Mouse (Mus musculus) cerebellum, adult 2 months (tissue): Measurements from ENCODE around the gene Gxylt2. TPM values are rescaled to one million over a fixed set of nuclear protein-coding genes. Genes with fewer than 3 reads are reported as not detected.
A peak's percentile ranks its signal among the peaks of the same experiment; 100 is the strongest.

Source experiments
- DNase-seq, 2 experiments: peaks; one replicate each; pipeline ENCODE4 v3.0.0; 2021
- H3K27ac ChIP-seq: fragments of 200-500 bp; 2 replicates; pipeline ENCODE4 v1.5.1; 2012; ENCODE audit warnings: low read length, control low read depth, inconsistent platforms; ENCODE audit not compliant: insufficient read depth
- H3K27me3 ChIP-seq: fragments of 200-500 bp; 2 replicates; pipeline ENCODE4 v1.6.1; 2012; ENCODE audit warnings: inconsistent platforms, mild to moderate bottlenecking, low read length, moderate library complexity; ENCODE audit not compliant: control insufficient read depth, insufficient read depth
- H3K4me1 ChIP-seq: fragments of 200-500 bp; 2 replicates; pipeline ENCODE4 v1.6.1; 2011; ENCODE audit warnings: low read length; ENCODE audit not compliant: control insufficient read depth, insufficient read depth
- H3K4me3 ChIP-seq: fragments of 200-500 bp; replicated peaks from 2 replicates; pipeline ENCODE3; 2011; ENCODE audit warnings: mild to moderate bottlenecking, low read depth, low read length, control low read depth; ENCODE audit not compliant: insufficient read depth
- CTCF ChIP-seq: fragments of 200-500 bp; IDR thresholded peaks from 2 replicates; pipeline ENCODE4 v1.5.1; 2011; ENCODE audit warnings: low read depth, mild to moderate bottlenecking, control low read depth, low read length, moderate library complexity, borderline replicate concordance; ENCODE audit not compliant: insufficient read depth
- POLR2A ChIP-seq: fragments of 200-500 bp; IDR thresholded peaks from 2 replicates; pipeline ENCODE4 v1.6.1; 2011; ENCODE audit warnings: low read length, control low read depth, borderline replicate concordance; ENCODE audit not compliant: insufficient read depth
- WGBS: fragments of 180-500 bp; shearing (Covaris S2); methylation state at CpG from one replicate; pipeline ENCODE4 v1.1.7; 2018; 5-methylcytosine and 5-hydroxymethylcytosine counted together
- polyA plus RNA-seq: library from polyadenylated mRNA; depleted of rRNA; stranded (reverse); fragments of >200 nt; gene quantifications from 2 replicates; pipeline ENCODE4 v1.2.3, GENCODE M21; 2012

Gene Gxylt2
- polyA plus RNA-seq, 1 experiment: 0.31 TPM

DNA sequence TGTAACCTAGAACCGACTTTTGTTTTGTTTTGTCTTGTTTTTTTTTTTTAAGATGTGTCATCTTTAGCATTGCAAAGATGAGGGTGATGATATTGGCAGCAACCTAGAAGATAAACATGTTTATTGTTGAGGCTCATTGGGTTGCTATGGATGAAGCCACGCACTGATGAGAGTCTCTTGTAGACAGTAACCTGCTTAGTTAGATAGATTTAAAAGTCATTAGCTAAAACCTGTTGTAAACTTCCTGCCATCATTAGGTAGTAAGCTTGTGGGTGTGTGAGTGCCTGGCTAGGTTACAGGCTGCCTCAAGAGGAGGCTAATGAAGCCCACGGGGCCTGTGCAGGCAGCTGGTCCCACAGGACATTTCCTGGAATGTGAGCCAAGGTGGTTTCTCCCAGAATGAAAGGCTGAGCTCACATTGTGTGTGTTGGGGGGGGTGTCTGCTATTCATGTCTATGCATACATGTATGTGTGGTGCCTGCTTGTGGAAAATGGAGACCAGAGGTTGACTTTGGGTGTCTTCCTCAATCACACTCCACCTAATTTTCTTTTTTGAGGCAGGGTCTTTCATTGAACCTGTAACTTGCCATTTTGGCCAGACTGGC is 87.6 kb downstream of the Gxylt2 start:
- Histone ChIP-seq H3K4me1 (no peaks in the 10 kb centered on the region), H3K27me3 (no peaks in the 10 kb centered on the region), H3K4me3 (no peak overlapping the region), H3K27ac (no peak overlapping the region)
- 65% methylated on average over 3 of the region's 3 CpGs for WGBS
- TF ChIP-seq POLR2A (no peak), CTCF (no peak)
- no peak for DNase-seq

DNA sequence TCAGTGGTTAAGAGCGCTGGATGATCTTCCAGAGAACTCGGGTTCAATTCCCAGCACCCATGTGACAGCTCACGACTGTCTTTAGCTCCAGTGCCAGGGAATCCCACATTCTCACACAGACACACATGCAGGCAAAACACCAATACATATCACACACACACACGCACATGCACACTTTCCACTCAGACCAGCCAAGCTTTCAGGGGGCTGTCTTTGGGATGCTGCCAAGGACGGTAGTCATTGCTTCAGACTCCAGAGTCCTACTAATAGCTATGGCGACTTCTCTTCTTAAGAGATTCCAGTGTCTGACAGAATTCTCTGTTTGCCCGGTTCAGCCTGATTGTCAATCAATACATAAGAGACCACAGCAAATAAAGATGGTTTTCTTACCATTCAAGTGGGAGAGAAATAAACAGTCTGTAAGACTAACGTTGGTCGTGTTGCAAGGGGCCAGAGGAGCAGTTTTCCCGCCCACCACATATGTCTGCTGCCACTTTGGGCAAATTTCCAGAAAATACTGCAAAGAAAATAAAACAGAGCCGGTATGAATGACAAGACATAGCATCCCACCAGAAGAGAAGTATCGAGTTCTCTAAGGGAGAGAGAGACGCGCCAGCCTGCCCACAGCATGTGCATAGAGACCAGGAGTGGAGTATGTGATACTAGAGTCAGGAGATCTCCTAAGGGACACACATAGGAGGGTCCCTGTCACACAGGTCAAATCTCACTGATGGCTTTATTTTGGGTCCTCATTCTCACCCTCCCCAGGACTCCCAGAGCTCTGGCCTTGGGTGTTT is 88.6 kb downstream of the Gxylt2 start:
- H3K4me3 ChIP-seq: no peak overlapping the region
- 30% methylated on average over 14 of the region's 14 CpGs for WGBS

DNA sequence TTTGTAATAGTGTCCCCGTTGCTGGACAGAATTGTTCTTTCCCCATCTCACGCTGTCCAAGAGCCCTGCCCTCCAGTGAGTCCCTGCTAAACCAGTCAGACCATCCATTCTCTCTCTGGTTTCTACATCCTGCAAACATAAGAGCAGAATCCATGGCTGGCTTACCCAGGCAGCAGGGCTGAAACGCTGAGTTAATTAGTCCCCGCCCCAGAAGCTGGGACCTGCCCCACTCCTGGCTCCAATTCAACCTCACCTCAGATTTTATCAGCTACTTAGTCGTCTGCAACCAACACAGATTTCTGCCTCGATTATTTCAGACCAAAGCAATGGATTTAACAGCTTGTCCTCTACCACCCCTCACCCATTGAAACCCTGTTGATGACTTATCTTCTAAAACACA is 91.3 kb downstream of the Gxylt2 start:
- WGBS: 49% methylated on average over 6 of the region's 6 CpGs
- no peak for DNase-seq
- Histone ChIP-seq H3K4me1 (no peaks in the 10 kb centered on the region; the same call in 1 of the 2 replicates), H3K27me3 (no peaks in the 10 kb centered on the region), H3K4me3 (no peak overlapping the region), H3K27ac (no peak overlapping the region)
- no peak for TF ChIP-seq CTCF

More for the DNA sequence above, 88.6 kb downstream of the Gxylt2 start:
- H3K27me3 ChIP-seq: no peaks in the 10 kb centered on the region
- DNase-seq: no peak
- no peak overlapping the region for H3K27ac ChIP-seq
- no peaks in the 10 kb centered on the region for H3K4me1 ChIP-seq
- no peak for TF ChIP-seq CTCF
- no peak for TF ChIP-seq POLR2A

DNA sequence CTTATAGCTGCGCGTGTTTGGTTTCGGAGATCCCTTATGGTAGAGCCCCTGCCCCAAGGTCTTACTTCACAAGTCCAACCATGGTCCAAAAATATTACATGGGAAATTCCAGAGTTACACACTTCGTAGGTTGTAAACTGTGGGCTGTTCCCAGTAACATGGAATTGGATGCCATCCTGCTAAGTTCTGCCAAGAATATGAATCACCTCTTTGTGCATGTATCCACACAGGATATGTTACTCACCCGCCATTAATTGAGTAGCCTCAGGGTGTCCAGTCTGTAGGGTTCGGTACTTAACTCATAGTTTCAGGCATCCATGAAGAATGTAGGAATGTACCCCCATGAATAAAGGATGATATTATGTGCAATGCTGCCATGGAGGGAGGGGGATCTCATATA is 94.8 kb downstream of the Gxylt2 start:
- WGBS: 85% methylated on average over 6 of the region's 6 CpGs
- TF ChIP-seq CTCF: no peak
- TF ChIP-seq POLR2A: no peak
- Histone ChIP-seq H3K27me3 (no peaks in the 10 kb centered on the region), H3K27ac (no peak overlapping the region), H3K4me1 (peaks cover 7% of the 10 kb centered on the region; the same call in 1 of the 2 replicates), H3K4me3 (no peak overlapping the region)
- no peak for DNase-seq

DNA sequence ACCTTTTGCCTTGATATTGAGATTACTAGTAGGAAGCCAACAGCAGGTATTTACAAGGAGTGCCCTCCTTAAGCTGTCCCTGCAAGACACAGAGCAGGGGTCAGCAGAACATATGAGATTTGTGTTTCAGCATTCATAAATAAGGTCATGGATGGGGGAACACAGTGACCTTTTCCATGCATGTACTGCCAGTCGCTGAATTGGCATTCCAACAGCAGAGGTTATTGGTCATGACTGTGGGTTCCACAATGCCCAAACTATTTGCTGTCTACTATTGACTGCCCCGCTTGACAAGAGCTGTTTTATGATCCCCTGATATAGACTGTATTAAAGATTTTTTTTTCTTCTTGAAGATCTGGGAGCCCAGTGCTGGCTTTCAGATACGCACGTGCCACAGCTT is 95.2 kb downstream of the Gxylt2 start:
- 96% methylated on average over 4 of the region's 4 CpGs for WGBS
- Histone ChIP-seq H3K27ac (no peak overlapping the region), H3K4me3 (no peak overlapping the region), H3K27me3 (no peaks in the 10 kb centered on the region), H3K4me1 (peaks cover 7% of the 10 kb centered on the region; the same call in 1 of the 2 replicates)
- TF ChIP-seq POLR2A: no peak
- no peak for TF ChIP-seq CTCF
- no peak for DNase-seq

DNA sequence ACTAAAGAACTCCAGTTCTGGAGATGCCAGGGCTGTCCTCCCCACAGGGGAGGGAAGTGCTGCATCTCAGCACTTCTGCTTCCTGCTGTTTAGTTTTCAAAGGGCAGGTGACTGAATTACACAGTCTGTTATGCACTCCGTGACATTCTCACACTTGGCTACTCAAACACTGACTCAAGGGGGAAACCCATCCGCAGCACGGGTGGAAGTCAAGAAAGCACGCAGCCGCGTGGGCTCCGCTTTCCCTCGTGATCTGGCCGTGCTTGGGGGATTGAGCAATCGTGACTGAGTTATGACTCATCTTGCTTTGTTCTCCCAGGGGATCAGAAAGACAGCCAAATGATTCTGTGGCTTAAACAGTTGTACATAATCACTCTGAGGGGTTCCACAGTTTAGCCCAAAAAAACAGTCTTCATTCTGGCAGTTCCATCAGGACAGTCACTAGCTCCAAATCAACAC is 96.0 kb downstream of the Gxylt2 start:
- no peak overlapping the region for H3K4me3 ChIP-seq
- peak; percentile 35 to 66 for DNase-seq
- WGBS: 5% methylated on average over 10 of the region's 10 CpGs

DNA sequence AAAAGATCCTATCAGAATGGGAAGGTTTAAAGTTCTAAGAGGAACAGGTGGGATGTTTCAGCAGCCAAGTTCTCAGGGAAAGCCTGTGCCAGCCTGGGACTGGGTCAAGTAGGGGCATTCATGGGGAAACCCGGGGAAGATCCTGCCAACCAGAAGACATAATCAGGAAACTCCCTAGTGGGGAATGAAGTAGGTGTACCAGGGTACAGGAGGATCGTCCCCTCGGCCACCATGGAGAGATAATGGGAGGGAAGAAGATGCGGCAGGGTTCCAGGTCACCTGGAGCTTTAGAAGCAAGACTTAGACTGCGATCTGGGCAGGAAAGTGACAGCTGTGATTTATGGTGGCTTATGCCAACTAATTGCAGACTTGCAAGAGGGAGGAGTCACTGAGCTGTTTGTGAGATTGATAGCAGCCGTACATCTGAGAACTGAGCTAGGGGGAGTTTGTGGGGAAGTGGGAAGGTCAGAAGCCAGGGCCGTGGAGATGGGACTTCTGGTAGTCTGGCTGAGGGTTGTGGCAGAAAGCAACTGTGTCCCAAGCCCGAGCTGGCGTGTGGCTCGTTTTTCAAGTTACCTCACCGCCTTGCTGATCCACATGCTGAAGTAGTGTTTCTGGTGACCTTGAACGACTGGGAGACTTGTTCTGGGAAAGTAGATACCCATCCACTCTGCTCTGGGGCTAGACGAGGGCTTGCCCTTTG is 98.0 kb downstream of the Gxylt2 start:
- no peaks in the 10 kb centered on the region for H3K27me3 ChIP-seq
- no peak overlapping the region for H3K4me3 ChIP-seq
- no peak for TF ChIP-seq POLR2A
- TF ChIP-seq CTCF: no peak
- no peak overlapping the region for H3K27ac ChIP-seq
- peak; percentile 8 to 9 for DNase-seq
- 22% methylated on average over 13 of the region's 13 CpGs for WGBS
- H3K4me1 ChIP-seq: peaks cover 7% of the 10 kb centered on the region; the same call in 1 of the 2 replicates

More for the DNA sequence above, 96.0 kb downstream of the Gxylt2 start:
- Histone ChIP-seq H3K4me1 (peaks cover 7% of the 10 kb centered on the region; the same call in 1 of the 2 replicates), H3K27me3 (no peaks in the 10 kb centered on the region), H3K27ac (no peak overlapping the region)
- TF ChIP-seq POLR2A: no peak

- H3K27me3 ChIP-seq: no peaks in the 10 kb centered on the region
- no peak overlapping the region for H3K4me3 ChIP-seq
- 93% methylated on average over 3 of the region's 3 CpGs for WGBS
Observed at GRCm38 (mm10) chr6:100803250-100803649, 98.7 kb downstream of the Gxylt2 start.

More at GRCm38 (mm10) chr6:100803250-100803649, 98.7 kb downstream of the Gxylt2 start:
- no peak overlapping the region for H3K27ac ChIP-seq
- peaks cover 7% of the 10 kb centered on the region; the same call in 1 of the 2 replicates for H3K4me1 ChIP-seq
- no peak for DNase-seq
- TF ChIP-seq CTCF (no peak), POLR2A (no peak)
